Mouse (Mus musculus): ENCODE results near the gene Cmbl. TPM values are rescaled to one million over a fixed set of nuclear protein-coding genes. Genes with fewer than 3 reads are reported as not detected.

Gene Cmbl
- polyA plus RNA-seq, 1 experiment from 2014 or later = 90.2 TPM

DNA sequence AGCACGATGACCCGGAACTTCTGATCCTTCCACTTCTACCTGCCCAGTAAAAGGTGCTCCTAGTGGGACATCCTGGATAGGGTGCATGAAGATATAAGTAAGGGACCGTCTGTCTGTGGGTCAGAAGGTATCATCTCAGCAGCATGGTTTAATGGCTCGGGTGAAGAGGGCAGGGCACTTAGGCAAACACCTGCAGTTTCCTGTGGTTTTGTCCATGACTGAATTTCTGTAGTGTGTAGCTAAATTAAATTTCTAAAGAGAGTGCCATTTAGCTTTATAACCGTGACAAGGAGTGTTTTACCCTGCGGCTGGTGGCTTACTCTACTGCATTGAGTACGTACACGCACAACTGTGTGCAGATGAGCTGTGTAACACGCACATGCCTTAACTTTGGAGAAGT, 52.1 kb downstream of the Cmbl start:
- H3K4me2 ChIP-seq (replicated peaks; ENCODE audit: low read depth) = no peak overlapping the region
- 91% methylated on average over 9 of the region's 9 CpGs for WGBS
- H3K27me3 ChIP-seq (replicated peaks; ENCODE audit: control insufficient read depth, insufficient read depth, low read length) = no peaks in the 10 kb centered on the region
- H3K9ac ChIP-seq (ENCODE audit: low read depth, low read length) = no peak overlapping the region
- ATAC-seq = no peak
- H3K4me3 ChIP-seq (ENCODE audit: low read depth, low read length) = no peak overlapping the region
- TF ChIP-seq CTCF (IDR thresholded peaks at IDR 0.05; ENCODE audit: low read depth) = no peak
- H3K4me1 ChIP-seq (replicated peaks; ENCODE audit: control insufficient read depth, insufficient read depth, low read length) = no peaks in the 10 kb centered on the region
- no peaks in the 10 kb centered on the region for H3K9me3 ChIP-seq (ENCODE audit: control insufficient read depth)
- peaks cover 42% of the 10 kb centered on the region; the same call in 1 of the 2 replicates for H3K36me3 ChIP-seq (ENCODE audit: control insufficient read depth, insufficient read depth)
- H3K27ac ChIP-seq (ENCODE audit: low read depth, low read length) = no peak overlapping the region

DNA sequence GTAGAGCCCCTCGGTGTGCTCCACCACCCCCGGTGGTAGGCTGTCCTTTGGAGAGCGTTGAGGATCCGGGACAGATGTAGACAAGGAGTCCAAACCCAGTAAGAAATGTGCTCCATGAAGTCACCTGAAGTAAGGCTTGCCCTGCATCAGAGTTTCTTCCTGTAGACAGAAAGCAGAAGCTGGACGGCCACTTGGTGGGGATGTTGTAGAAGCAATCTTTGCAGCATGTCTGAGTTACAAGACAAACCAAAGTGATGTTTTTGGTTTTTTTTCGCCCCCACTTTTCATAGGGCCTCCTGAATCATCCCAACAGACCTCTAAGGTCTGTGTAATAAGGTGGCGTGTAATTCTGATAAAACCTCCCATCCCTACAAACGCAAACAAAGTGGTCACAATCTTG, 54.3 kb downstream of the Cmbl start:
- no peak overlapping the region for H3K4me3 ChIP-seq (ENCODE audit: low read depth, low read length)
- H3K27ac ChIP-seq (ENCODE audit: low read depth, low read length) = no peak overlapping the region
- no peaks in the 10 kb centered on the region for H3K9me3 ChIP-seq (ENCODE audit: control insufficient read depth)
- no peak for ATAC-seq
- WGBS = 87% methylated on average over 8 of the region's 8 CpGs
- TF ChIP-seq CTCF (IDR thresholded peaks at IDR 0.05; ENCODE audit: low read depth) = peak; percentile 53
- H3K9ac ChIP-seq (ENCODE audit: low read depth, low read length) = no peak overlapping the region
- no peak overlapping the region for H3K4me2 ChIP-seq (replicated peaks; ENCODE audit: low read depth)
- H3K36me3 ChIP-seq (ENCODE audit: control insufficient read depth, insufficient read depth) = peaks cover 37% of the 10 kb centered on the region; the same call in 1 of the 2 replicates
- no peaks in the 10 kb centered on the region for H3K4me1 ChIP-seq (replicated peaks; ENCODE audit: control insufficient read depth, insufficient read depth, low read length)
- no peaks in the 10 kb centered on the region for H3K27me3 ChIP-seq (replicated peaks; ENCODE audit: control insufficient read depth, insufficient read depth, low read length)

DNA sequence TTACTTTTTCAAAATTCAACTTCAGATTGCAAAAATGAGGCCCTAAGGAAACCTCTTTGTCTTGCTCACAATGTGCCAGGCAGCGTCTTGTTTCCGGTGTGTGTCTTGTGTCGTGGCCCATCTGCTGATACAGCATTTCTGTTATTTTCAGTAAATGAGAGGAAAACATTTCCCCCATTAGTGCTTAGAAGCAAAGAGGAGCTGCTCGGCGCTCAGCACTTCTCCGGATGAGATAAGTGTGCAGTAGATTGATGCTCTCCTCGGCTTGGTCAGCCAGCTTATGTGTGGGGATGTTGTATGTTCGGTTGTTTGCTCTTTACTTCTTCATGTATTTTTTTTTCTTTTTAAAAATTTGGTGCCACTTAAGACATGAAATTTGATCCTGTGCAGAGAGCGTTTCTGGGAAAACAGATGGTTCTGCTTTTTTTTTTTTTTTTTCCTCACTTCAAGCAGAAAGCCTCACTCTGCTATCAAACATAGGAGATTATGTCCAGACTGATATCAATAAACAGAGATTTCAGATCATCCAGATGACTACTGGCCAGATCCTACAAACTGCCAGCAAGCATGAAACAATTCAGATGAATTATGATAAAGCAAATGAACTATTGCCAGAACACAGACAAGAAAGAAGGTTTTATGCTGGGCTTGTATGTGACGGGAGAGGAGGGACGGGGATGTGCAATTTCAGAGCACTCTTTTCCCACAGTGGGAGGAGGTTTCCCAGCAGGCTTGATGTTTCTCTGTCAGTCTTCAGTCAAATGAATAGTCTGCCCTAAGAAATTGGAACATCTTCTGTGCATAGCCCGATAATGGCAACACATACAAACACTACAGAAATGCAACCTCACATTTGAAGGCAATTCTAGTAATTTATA, 62.3 kb downstream of the Cmbl start:
- no peak overlapping the region for H3K4me2 ChIP-seq (replicated peaks; ENCODE audit: low read depth)
- WGBS = 50% methylated on average over 12 of the region's 12 CpGs
- no peak overlapping the region for H3K4me3 ChIP-seq (ENCODE audit: low read depth, low read length)
- no peak overlapping the region for H3K27ac ChIP-seq (ENCODE audit: low read depth, low read length)
- H3K4me1 ChIP-seq (replicated peaks; ENCODE audit: control insufficient read depth, insufficient read depth, low read length) = no peaks in the 10 kb centered on the region
- no peak for TF ChIP-seq CTCF (IDR thresholded peaks at IDR 0.05; ENCODE audit: low read depth)
- no peaks in the 10 kb centered on the region for H3K36me3 ChIP-seq (ENCODE audit: control insufficient read depth, insufficient read depth)
- ATAC-seq = no peak
- no peaks in the 10 kb centered on the region for H3K9me3 ChIP-seq (ENCODE audit: control insufficient read depth)
- H3K9ac ChIP-seq (ENCODE audit: low read depth, low read length) = no peak overlapping the region
- H3K27me3 ChIP-seq (replicated peaks; ENCODE audit: control insufficient read depth, insufficient read depth, low read length) = no peaks in the 10 kb centered on the region

DNA sequence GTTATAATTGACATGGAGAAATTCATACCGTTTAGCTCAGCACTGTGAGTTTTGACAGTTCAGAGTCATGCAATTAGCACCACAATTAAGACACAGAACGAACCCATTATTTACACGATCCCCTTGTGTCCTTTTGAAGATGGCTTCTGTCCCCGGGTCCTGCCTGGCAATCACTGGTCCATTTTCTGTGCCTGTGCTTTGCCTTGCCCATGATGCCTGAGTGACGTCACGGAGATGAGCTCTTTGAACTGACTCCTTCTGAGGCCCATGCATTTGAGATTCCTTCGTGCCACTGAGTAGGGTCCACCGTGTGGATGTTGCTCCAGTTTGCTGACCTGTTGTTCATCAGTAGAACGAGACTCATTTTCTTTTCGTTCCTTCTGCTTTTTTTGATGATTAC, 63.0 kb downstream of the Cmbl start:
- H3K27ac ChIP-seq (ENCODE audit: low read depth, low read length) = no peak overlapping the region

DNA sequence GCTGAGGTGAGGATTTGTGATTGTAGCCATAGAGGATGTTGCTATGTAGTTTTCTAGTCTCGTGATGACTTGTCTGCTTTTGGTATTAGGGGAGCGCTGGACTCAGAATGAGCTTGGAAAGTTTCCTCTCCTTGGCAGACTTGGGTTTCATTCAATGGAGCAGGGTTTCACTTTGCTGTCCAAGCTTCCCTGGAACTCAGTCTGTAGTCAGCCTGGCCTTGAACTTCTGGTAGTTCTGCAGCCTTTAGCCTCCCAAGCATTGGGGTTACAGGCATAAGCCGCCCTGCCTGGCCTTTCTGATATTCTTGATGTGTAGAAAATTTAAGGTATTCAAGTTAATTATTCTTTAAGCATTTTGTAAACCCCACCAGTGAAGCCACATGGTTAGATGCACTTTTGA, 64.4 kb downstream of the Cmbl start:
- no peak for TF ChIP-seq CTCF (IDR thresholded peaks at IDR 0.05; ENCODE audit: low read depth)
- no peak overlapping the region for H3K9ac ChIP-seq (ENCODE audit: low read depth, low read length)
- WGBS = 85% methylated on average over 3 of the region's 3 CpGs
- H3K4me1 ChIP-seq (replicated peaks; ENCODE audit: control insufficient read depth, insufficient read depth, low read length) = no peaks in the 10 kb centered on the region
- no peak overlapping the region for H3K4me2 ChIP-seq (replicated peaks; ENCODE audit: low read depth)
- H3K9me3 ChIP-seq (ENCODE audit: control insufficient read depth) = no peaks in the 10 kb centered on the region
- no peak for ATAC-seq
- no peaks in the 10 kb centered on the region for H3K27me3 ChIP-seq (replicated peaks; ENCODE audit: control insufficient read depth, insufficient read depth, low read length)
- no peak overlapping the region for H3K4me3 ChIP-seq (ENCODE audit: low read depth, low read length)
- no peak overlapping the region for H3K27ac ChIP-seq (ENCODE audit: low read depth, low read length)
- no peaks in the 10 kb centered on the region for H3K36me3 ChIP-seq (ENCODE audit: control insufficient read depth, insufficient read depth)

More for the DNA sequence above, 63.0 kb downstream of the Cmbl start:
- no peak for TF ChIP-seq CTCF (IDR thresholded peaks at IDR 0.05; ENCODE audit: low read depth)
- Histone ChIP-seq H3K4me2 (replicated peaks; ENCODE audit: low read depth) (no peak overlapping the region), H3K4me3 (ENCODE audit: low read depth, low read length) (no peak overlapping the region), H3K9ac (ENCODE audit: low read depth, low read length) (no peak overlapping the region), H3K27me3 (replicated peaks; ENCODE audit: control insufficient read depth, insufficient read depth, low read length) (no peaks in the 10 kb centered on the region), H3K36me3 (ENCODE audit: control insufficient read depth, insufficient read depth) (no peaks in the 10 kb centered on the region), H3K4me1 (replicated peaks; ENCODE audit: control insufficient read depth, insufficient read depth, low read length) (no peaks in the 10 kb centered on the region), H3K9me3 (ENCODE audit: control insufficient read depth) (no peaks in the 10 kb centered on the region)
- no peak for ATAC-seq
- WGBS = 76% methylated on average over 10 of the region's 10 CpGs

DNA sequence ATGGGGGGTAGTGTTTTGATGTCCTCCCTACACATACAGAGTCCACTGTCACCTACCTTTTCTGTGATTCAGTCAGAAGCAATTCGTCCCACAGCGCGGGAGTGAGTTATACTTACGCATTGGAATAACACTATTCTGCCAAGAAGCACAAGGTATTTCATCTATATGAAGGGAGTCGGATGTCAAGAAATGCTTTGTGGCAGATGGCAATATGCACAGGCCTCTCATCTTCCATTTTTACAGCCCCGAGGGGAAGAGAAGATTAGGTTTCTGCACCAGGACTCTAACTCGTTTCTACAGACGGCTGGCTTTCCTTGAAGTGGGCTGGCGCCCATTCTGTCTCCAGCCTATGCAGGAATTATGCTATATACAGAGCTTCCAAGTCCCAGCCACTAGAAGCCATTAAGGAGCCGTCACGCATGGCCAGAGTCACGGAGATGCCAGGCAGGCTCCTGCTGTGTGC, 66.2 kb downstream of the Cmbl start:
- no peak for ATAC-seq
- H3K4me1 ChIP-seq (replicated peaks; ENCODE audit: control insufficient read depth, insufficient read depth, low read length) = no peaks in the 10 kb centered on the region
- no peak overlapping the region for H3K27ac ChIP-seq (ENCODE audit: low read depth, low read length)
- no peak for TF ChIP-seq CTCF (IDR thresholded peaks at IDR 0.05; ENCODE audit: low read depth)
- no peaks in the 10 kb centered on the region for H3K9me3 ChIP-seq (ENCODE audit: control insufficient read depth)
- H3K27me3 ChIP-seq (replicated peaks; ENCODE audit: control insufficient read depth, insufficient read depth, low read length) = no peaks in the 10 kb centered on the region
- H3K9ac ChIP-seq (ENCODE audit: low read depth, low read length) = no peak overlapping the region
- H3K36me3 ChIP-seq (ENCODE audit: control insufficient read depth, insufficient read depth) = no peaks in the 10 kb centered on the region
- H3K4me2 ChIP-seq (replicated peaks; ENCODE audit: low read depth) = no peak overlapping the region
- no peak overlapping the region for H3K4me3 ChIP-seq (ENCODE audit: low read depth, low read length)
- 79% methylated on average over 12 of the region's 12 CpGs for WGBS
